Mouse (Mus musculus) adrenal gland, postnatal 10 days (tissue): ENCODE results near the gene Rps12. TPM values are rescaled to one million over a fixed set of nuclear protein-coding genes. Genes with fewer than 3 reads are reported as not detected.

ENCODE experiments used
- DNase-seq: peaks from one replicate; pipeline ENCODE4 v3.0.0; 2021; ENCODE audit warnings: mixed read lengths
- long read RNA-seq, 2 experiments: library from polyadenylated mRNA; stranded (forward); transcript quantifications; one replicate each; pipeline ENCODE4 v2.0.0; 2021
- total RNA-seq, 2 experiments: library from RNA; stranded (reverse); gene quantifications; 2 replicates each; pipeline ENCODE4 v1.2.3; 2021

Gene Rps12
- total RNA-seq, result 100 to 1,000 TPM; 477 to 532 TPM
- long read RNA-seq, experiment 1, transcript Rps12-203 (6 exons, 584 nt), result major isoform, 81 of 90 reads
- long read RNA-seq, experiment 1, partial matches to known transcripts, result 2 of 90 reads
- long read RNA-seq, experiment 1, other reads (novel, unspliced or antisense), result 4 of 90 reads
- long read RNA-seq, experiment 2, transcript Rps12-203 (6 exons, 584 nt), result major isoform, 37 of 44 reads
- long read RNA-seq, experiment 2, partial matches to known transcripts, result 3 of 44 reads
- long read RNA-seq, experiment 2, other reads (novel, unspliced or antisense), result 0 of 44 reads

DNA sequence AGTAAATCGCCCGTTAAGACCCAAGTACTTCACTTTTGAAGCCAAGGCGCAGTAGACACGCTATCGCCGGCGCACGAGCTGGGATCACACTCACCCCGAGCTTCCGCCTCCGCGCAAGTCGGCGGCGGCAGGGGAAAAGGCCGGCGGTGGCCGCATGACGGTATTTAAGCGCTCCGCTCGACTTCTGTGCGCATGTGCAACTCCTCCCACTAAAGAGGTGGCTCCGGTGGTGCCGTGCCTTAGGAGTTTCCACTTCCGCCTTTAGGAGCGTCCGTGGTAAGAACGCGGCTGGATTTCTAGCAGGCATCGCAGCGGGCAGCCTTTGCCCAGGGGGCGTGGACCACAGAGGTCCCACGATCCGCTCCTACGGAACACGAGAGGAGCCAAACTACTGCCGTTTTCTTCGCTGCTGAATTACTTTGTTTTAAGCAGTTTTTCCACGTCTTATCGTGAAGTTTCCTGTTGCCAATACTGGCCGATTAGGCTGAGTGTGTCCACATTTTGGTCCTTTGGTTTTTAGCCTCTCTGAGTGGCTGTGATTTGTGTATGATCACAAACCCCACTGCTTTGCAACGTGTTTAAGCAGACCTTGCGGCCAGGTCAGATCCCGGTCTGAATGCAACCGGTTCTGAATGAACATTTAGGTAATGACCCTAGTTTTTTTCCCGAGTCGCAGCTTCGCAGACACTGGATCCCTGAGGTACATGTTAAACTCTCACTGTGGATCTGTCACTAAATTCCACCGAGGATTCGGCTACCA lies at the start of gene Rps12:
Rps12 (minus strand) TSS at position 214 of the 760 bp plus-strand sequence.
- peak; percentile 99 for DNase-seq

DNA sequence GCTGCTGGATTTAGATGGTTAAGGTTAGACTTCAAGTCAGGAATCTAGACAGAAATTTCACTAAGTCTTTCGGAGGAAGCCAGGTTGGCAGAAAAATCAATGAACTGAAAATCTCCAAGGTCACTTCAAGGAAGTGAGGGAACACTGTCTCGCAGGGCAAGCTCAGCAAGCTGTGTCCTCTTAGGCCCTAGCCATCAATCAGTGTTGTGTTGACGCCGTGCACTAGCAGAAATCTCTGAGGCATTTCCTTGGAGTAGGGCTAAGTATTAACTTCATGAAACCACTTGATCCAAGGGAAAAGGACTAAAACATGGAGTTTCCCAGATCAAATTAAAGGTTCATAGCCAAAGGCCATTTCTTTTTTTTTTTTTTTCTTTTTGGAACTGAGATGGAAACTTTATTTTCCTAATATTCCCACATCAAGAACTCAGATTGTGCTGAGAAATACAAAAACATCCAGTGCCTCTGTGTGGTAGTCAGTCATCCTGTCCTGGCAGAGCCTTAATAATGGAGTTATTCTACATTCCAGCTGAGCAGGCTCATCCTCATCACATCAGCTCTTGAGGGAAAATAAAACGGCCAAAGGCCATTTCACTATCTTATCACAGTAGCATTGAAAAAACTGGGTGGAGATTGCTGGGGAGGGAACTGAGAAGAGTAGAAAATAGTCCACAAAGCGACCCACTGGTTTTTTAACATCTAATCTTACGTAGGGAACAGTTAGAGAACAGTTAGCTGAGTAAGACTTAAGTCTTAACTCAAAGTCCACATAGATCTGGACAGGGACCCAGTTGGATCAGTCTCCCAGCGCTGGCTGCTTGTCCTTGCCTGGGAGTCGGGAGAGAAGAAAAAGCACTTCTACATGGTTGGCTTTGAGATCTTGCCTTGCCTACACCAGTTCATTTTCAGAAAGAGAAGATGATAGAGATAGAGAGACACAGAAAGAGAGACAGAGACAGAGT lies 49.2 kb upstream of the Rps12 start:
- no peak for DNase-seq

DNA sequence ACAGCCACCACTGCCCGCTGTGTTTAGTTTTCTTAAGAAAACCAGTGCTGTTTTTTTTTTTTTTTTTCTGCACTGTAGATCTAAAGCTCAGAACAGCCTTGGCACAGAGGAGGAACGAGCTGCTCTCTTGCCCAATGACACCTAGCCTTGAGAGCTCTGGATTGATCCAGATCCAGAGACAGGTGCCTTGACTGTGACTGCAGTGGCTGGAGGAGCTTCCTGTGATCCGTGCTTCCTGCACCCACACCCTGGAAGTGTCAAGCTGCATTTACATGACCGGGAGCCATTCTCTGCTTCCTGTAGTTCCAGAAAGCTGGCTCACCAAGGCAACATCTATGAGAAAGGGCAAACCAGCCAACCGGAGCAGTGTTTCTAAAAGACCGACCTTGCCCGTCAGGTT lies 39.4 kb upstream of the Rps12 start:
- peak; percentile 18 for DNase-seq

DNA sequence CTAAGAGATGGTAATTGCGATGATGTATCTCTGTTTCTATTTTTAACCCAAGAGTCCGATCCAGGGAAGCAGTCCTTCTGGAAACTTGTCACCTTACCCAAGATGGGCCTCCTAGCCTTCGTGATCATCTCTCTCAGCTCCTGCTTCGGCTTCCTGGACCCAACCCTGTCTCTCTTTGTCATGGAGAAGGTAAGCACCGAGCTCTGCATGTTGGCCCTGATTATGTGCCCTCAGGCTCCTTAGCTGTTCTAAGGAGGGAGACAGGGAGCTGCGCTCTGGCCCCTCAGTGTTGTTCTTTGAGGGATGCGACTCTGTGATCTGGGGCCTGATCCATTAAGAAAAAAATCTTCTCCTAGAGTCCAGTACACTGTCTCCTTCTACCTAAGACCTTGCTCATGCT lies 29.2 kb upstream of the Rps12 start:
- no peak for DNase-seq

DNA sequence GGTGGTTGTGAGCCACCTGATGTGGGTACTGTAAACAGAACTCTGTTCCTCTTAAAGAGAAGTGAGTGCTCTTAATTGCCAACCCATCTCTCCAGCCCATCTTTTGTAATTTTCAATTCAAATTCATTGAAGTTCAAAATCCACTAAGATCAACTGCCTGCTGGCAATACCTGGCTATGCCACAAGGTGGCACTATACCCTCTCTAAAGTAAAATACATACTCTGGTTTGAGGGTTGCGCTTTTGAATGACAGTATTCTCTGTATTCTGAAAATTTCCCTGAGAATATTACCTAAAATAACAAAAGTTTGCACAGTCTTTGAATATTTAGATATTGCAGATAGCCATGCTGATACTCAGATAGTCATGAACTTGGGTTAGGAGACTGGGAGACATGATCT lies 28.1 kb upstream of the Rps12 start:
- DNase-seq, result peak; percentile 88

DNA sequence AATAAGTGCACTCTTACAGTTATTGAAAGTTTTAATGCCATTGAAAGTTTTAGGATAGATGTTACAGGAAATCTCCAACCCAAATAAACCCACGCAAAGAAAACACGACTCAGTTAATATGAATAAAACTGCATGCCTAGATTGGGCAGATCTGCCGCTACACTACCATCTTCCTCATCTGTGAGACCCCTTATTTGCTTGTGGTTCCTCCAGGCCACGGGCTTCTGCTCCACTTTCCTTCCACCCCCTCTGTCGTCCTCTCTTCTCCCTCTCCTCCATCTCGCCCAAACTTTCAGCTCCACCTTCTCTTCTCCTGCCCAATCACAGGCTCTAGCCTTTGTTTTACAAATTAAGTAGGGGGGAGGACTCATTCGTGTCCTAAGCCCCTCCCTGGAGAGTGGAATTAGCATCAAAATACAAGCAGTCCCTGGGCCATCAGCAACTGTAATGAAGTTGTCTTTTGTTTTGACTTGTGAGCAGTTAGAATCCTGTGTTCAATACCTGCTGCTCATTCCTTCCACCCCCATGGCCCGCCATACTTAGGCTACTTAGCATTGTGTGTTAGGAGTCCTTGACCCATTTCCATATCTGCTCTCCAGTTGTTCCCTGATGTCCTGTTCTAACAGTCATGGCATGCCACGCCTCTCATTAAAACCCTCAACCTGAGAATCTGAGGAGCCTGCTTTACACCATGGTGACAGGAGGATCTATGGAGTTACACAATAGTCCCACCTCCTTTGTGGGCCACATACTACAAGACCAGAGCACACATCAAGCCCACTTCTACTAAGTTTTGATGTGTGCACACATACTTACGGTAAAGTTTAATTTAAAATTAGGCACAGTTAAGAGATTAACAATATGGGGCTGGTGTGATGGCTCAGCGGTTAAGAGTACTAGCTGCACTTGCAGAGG lies 26.0 kb upstream of the Rps12 start:
- no peak for DNase-seq

DNA sequence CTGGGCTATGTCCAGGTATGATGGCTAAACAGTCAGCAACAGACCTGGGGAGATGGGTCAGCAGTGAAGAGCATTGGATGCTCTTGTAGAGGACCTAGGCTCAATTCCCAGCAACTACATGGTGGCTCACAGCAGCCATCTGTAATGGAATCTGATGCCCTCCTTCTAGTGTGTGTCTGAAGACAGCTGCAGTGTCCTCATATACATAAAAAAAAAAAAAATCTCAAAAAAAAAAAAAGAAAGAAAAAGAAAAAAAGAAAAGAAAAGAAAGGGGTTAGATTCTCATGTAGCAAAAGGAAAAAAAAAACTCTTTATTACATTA lies 25.3 kb upstream of the Rps12 start:
- DNase-seq, result no peak

DNA sequence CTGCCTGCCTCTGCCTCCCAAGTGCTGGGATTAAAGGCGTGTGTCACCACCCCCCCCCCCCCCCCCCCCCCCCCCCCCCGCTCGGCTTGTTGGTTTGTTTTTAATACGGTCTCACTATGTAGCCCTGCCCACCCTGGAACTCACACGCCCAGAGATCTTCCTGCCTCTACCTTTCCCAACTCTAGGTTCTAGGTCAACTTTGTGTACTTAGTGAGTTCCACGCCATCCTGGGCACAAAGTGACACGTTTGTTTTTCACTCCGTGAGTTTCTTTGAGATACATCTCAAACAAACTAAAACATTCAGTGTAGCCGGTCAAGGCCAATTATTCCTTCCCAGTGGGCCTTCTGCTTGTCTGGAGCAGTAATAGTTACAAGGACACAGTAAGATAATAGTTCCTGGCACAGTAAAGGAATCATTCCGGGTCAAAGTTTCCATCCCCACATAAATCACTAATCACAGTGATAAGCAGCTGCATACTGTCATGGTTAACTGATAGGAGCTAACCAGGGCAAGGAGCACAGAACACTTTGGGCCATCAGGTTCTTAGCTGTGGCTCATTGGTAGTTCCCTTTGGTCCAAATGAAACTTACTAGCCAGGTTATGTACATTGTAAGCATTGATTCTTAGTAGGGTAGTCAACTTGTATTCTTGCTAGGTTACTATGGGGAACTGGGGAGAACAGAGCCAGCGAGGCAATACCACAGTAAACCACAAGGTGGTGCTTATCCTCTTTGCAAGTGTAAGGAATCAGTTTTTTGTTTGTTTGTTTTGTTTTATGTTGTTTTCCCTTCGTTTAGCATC lies 24.8 kb upstream of the Rps12 start:
- peak; percentile 86 for DNase-seq

DNA sequence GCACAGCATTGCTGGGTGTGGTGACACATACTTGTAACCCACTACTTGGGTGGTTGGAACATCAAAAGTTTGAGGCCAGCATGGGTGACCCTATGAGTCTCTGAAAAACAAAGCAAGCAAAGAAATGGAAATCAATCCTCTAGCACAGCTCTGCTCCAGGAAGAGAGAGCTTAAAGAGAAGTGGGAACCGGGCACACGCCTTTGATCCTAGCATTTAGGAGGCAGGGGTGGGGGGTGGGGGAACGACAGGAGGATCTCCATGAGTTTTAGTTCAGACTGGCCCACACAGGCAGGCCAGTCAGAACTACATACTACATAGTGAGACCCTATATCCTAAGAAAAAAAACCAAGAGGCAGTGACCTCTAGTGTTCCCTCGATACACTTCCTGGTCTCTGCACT lies 19.1 kb upstream of the Rps12 start:
- no peak for DNase-seq

DNA sequence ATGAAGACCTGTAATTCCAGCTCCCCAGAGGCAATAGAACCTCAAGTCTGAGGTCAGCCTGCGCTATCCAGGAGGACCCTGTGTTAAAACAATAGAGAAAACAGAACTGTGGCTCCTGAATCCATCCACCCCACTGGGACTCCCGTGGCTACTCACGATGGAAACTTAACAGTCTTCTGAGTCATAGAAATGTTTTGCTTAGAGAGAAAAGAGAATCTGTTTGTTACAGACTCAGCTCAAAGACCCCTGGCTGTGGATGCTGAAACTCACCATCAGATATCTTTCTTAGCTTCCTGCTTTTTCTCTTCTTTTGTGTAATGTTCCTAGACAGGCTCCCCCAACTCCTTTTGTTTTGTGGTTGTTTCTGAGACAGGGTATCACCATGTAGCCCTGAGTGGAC lies 17.6 kb upstream of the Rps12 start:
- DNase-seq, result no peak

DNA sequence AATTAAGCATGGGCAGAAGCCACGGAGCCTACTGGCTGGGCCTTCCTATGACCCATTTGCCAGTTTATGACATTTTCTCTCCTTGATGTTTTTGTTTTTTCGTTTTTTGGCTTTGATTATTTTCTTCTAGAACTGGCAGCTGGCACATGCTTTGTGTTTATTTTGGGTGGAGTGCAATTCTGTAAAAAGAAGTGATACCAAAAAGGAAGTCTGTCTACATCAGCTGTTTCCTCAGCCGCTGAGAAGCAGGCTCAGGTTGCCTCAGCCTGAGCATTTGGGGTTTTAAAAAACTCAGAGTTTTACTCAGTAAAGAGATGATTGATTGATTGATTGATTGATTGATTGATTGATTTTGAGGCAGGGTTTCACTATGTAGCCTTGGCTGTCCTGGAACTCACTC lies 15.8 kb upstream of the Rps12 start:
- no peak for DNase-seq

DNA sequence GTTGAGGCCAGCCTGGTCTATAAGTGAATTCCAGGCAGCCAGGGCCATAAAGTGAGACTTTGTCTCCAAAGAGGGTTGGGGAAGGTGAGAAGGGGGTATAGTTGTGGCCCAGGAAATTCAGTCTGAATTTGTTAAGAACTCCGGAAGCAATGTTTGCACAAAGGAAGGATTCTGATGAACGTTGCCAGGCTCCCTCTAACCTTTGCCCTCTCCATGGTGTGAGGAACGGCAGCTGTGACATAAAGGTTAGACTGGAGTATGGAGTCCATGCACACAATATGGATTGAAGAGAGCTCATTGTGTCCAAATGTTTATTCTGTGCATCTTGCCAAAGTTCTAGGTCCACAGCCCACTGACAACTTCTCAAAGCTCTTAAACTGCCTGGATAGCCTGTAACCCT lies 12.9 kb upstream of the Rps12 start:
- DNase-seq, result no peak

DNA sequence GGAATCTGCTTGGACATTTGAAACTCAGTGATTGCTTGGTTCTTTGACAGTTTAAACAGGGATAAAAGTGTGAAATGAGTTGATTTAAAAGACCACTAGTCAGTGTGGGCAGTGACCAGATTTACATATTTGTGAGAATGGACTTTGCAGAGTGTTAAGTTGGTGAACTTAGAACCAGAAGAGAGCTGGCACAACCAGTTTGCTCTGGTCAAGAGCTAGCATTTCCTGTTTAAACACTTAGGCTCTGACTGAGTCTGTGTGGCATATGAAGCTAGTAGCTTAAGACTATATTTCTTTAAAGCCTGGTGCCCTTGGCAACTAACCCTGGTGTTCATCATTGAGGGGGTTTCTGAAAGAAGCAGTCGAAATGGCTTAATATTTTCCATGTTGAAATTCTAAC lies 11.1 kb upstream of the Rps12 start:
- no peak for DNase-seq

DNA sequence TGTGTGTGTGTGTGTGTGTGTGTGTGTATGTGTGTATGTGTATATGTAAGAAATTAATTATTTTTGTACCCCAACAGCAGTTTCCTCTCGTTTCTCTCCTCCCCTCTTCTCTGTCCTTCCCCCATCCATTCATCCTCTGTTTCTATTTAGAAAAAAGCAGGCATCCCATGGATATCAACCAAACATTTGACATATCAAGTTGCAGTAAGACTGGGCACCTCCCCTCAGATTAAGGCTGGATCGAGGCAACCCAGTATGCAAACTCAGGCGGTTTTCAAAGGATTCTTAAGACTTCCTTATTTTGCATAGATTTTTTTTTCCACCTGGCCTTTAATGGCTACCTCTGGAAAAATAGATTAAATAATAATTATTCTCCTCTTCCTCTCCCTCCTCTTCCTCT lies 10.5 kb upstream of the Rps12 start:
- no peak for DNase-seq

DNA sequence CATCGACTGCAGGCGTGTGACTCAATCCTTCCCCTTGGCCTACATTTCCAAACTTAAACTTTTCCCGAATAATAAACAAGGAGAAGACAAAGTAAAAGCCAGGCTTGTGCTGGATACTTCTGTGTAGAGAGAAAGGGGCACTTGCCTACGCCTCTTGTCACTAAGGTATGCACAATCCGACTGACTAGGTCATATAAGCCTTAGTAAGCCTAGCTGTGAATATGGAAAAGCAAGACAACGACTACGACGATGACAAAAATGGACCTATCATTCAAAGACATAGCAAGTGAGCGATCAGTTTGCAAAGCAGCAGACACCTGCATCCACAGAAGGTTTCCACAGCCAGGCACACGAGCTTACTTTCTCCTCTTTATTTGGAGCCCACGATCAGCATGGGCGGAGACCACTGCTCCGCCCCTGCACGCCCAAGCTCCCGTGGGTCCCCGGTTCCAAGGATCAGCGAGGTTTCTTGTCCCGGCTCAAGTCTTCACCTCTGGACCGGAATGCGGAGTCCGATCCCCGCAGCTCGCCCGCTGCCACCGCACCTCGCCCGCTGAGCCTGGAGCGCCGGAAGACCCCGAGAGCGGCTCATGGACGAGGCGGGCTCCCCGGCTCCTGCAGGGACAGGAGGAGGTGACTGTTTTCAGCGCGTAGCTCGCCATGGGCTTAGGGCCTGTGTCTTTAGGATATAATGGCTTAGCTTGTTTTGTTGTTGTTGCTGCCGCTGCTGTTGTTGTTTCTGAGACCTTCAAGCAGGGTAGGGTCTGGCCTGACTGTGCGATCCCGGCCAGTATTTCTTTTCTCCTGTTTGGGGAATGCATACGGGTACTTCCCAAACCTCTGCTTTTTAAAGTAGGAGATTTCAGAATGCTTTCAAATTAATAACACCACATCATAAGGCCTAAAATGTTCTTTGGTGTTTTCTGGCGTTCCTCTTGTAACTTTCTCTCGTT lies 9.8 kb upstream of the Rps12 start, which contains the start of gene Slc18b1:
Slc18b1 (plus strand) TSS at position 436 of the 953 bp plus-strand sequence.
- peak; percentile 71 for DNase-seq

DNA sequence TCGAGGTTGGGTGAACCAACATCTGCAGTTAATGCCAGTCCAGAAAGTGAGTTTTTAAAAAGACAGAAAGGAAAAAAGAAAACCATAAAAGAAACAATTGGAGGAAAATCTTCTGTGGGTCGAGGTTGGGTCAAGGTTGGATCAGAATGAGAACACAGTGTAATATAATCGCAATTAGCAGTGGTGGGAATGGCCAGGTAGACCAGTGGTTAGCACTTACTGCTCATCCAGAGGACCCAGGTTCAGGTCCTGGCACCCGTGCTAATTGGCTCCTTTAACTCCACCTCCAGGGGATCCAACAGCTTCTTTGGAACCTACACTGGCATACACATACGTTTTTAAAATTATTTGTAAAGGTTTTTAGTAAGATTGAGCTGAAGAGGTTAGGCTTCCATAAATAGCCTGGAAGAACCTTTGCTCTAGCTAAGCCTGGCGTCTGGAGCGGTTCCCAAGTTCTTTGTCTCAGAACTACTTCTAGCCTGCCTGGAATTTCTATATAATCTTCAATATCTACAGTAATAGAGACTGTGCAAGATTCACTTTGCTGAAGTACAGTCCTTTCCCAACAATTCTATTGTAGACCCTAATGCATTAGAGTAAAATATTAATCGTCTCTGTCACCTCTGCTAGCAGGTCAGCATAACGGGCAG lies 8.9 kb upstream of the Rps12 start:
- no peak for DNase-seq

DNA sequence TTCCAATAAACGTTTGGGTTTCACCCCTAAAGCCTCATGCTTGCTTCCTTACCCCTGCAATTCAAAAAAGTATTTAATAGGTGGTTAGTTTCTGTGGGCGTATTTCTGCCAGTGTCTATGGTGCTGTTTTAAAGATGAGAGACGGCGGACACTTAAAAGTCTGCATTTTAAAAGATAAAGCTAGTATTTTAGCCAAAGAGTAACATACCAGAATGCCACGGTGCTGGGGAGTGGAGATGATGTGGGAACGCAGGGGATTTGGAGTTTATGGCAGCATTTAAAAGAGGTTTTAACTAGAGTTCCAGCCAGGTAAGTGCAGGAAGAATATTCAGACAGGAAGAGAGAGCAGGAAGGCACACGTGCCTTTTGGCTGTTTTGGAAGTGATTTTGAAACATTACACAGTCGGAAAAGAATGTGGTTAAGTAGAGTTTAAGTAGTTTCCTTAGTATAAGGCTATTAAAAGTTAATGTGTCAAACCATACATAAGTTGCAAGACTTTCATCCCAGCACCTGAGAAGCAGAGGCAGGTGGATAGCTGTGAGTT lies 1.1 kb upstream of the Rps12 start:
- DNase-seq, result no peak

DNA sequence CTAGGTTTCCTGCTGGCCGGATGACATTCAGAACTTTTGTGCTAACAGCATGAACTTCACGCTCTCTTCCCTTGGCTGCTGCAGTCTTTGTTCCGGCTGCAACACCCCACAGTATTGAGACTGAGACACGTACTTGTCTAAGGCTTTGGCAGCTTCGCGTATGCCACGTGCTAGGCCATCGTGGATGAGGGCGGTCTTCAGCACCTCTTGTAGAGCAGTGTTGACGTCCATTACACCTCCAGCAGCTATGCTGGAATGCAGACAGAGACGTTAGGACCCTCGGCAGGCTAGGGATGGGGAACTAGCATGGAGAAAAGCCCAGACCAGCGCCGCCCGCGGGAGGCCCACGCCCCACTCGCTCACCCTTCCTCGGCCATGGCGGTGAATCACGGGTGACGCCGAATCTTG lies 440 bp downstream of the Rps12 start:
- peak; percentile 12 for DNase-seq

DNA sequence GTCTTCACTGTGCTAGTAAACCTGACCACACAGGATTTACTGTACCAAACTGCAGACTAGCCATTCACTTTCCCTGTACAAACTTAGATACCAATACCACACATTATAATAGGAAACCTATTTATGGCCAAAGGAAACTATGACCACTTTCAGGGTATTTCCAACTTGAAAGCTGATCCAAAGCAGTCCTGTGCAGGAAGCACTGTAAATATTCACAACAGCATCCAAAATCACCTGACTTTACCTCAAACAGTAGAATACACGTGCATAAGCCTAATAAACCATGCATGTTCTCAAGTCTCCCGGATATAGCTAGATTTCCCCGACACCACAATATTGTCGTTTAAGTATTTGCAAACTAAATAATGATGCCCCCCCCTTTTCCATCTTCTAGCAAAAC lies 1.0 kb downstream of the Rps12 start:
- no peak for DNase-seq
